Mouse (Mus musculus) mammary gland, adult 2 months (tissue): ENCODE results near the gene Acaa1b. TPM values are rescaled to one million over a fixed set of nuclear protein-coding genes. Genes with fewer than 3 reads are reported as not detected.

Experiments
- polyA plus RNA-seq: library from polyadenylated mRNA; depleted of rRNA; stranded (reverse); fragments of >200 nt; gene quantifications from 2 replicates; pipeline ENCODE4 v1.2.3, GENCODE M21; 2012; ENCODE audit warnings: low replicate concordance; rRNA removed

Acaa1b gene
- 31.3 and 61.6 TPM in 2 replicates for polyA plus RNA-seq

DNA sequence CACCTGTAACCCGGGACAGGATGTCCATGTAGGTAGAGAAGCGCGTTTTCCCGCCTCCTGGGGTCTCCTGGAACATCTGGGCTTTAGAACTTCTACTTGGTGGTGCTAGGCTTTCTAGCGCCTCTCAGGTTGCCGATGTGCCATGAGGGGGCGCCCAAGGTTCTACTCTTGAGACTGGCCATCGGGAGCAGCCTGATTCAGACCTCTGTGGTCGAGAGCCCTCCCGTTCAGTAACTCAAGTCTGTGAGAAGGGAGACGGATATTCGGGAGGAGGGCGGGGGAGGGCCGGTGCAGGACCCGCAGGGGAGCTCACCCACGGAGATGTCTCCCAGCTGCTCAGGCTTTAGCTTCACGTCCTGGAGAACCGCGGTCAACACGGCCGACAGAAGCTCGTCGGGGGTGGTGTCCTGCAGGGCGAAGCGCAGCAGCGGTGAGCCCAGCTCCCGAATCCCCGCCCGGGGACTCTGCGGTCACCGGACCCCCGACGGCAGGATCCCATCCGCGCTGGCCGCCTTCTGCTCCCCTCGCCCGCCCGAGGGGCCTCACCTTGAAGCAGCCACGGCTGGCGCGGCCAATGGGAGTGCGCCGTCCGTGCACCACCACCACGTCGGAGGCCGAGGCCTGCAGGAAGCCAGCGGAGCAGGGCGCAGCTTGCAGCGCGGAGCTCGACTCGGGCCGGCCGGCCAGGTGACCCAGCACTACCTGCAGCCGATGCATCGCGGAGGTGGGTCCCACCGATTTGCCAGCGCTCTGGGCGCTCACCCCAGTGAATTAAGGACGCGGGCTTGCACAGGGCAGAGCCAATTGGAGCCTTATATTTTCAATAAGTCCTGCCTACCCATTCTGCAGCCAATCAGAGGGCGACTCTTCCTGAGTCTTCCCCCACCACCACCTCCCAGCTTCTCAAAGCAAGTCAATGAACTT lies at the start of gene Acaa1b:
Acaa1b (minus strand) TSS at position 816 of the 924 bp plus-strand sequence.

GRCm38 (mm10) chr9:119158861-119159260 lies 2.0 kb upstream of the Acaa1b start, which contains the start of gene Gm47289:
Gene Gm47289 (plus strand): TSS chr9:119159161.

GRCm38 (mm10) chr9:119101992-119102782 lies 54.7 kb downstream of the Acaa1b start, which contains the start of gene Dlec1:
Gene Dlec1 (plus strand): TSS chr9:119102478.

Other genes starting within 250 kb of the Acaa1b start
- gene Ctdspl, start 230.6 kb downstream of the Acaa1b start, polyA plus RNA-seq, result 39.3 and 44.4 TPM in 2 replicates
- 48.4 and 65.0 TPM in 2 replicates for gene Vill, start 104.3 kb downstream of the Acaa1b start, polyA plus RNA-seq
- 36.8 TPM in 2 replicates for gene Plcd1, start 63.6 kb downstream of the Acaa1b start, polyA plus RNA-seq
- 1.5 and 1.9 TPM in 2 replicates for gene Dlec1, start 54.6 kb downstream of the Acaa1b start, polyA plus RNA-seq
- gene Gm47289, start 2.1 kb upstream of the Acaa1b start, polyA plus RNA-seq, result not detected in 2 replicates
- gene Slc22a13, start 52.0 kb upstream of the Acaa1b start, polyA plus RNA-seq, result not detected in 2 replicates
- gene Oxsr1, start 165.3 kb upstream of the Acaa1b start, polyA plus RNA-seq, result 11.3 and 24.0 TPM in 2 replicates
- 183 and 415 TPM in 2 replicates for gene Acaa1a, start 182.6 kb upstream of the Acaa1b start, polyA plus RNA-seq
- 31.1 and 32.8 TPM in 2 replicates for gene Myd88, start 184.3 kb upstream of the Acaa1b start, polyA plus RNA-seq
- gene Xylb, start 200.3 kb upstream of the Acaa1b start, polyA plus RNA-seq, result 1.5 and 2.2 TPM in 2 replicates
- 0.37 and 0.47 TPM in 2 replicates for gene Slc22a14, start 208.5 kb upstream of the Acaa1b start, polyA plus RNA-seq
- gene Acvr2b, start 245.0 kb upstream of the Acaa1b start, polyA plus RNA-seq, result 4.4 and 5.0 TPM in 2 replicates